Mouse (Mus musculus) fat pad, adult 2 months (tissue): ENCODE measurements around the gene Pex14.
A peak's percentile ranks its signal among the peaks of the same experiment; 100 is the strongest.

Experiments used
- DNase-seq: peaks from one replicate; pipeline ENCODE4 v3.0.0-alpha.2; 2011; ENCODE audit warnings: low read depth, low spot score; ENCODE audit errors: extremely low read depth

Gene Pex14

DNA sequence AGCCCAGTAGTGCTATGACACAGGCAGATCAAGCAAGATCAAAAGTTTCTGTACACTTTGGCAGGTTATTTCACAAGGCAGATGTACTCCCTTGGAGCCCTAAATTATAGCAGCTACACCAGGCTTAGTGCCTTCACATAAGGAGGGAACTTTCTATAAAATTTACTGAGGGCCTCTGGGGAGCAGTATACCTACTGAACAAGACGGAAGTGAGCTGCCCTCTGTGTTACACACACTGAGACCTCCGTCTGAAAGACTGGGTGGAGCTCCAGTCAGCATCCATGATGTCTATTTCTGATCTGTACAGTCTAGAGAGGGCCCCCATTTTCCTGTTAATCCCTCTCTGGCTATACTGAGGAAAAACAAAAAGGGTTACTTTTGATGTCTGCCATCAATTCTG is 109.6 kb downstream of the Pex14 start:
- DNase-seq = no peak

- DNase-seq = no peak
Observed at GRCm38 (mm10) chr4:148985541-148986476, 113.9 kb downstream of the Pex14 start.

DNA sequence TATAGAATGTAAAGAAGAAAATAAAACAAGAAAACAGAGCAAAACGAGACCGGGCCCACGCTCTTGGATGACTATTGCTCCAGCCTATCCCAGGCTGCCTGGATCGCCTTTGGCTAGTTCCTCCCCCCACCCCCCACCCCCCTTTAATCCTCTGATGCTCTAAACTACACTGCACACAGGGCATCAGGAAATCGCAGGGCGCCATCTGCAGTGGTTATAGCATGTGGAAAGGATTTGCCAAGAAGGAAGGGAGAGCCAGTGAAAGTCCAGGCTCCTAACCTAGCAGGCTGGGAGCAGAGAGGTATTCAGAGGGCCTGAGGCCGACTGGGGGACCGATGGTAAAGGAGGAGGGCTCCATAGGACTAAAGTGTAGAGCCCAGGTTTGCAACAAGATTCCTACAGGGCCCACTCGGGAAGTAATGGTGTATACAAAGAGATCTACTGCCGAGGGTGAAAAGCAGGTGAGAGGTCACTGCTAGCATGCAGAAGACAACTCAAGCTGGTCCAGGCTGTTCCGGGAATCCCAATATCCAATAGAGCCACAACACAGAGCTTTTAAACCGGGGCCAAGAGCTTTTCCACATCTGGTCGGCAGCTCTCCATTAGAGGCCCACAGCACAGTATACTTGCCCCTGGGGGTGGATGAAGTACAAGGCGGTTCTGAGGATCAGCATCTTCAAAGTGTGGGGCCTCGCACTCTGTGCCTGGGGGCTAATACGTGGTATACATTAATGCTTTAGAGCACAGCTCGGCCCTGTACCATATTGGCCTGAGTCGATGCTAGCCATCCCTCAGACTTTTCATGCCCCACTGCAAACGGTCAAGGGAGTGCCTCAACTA is 114.8 kb downstream of the Pex14 start:
- DNase-seq = no peak

- no peak for DNase-seq
Observed at GRCm38 (mm10) chr4:148982274-148982673, 117.4 kb downstream of the Pex14 start.

GRCm38 (mm10) chr4:148979837-148980236 is 119.8 kb downstream of the Pex14 start:
- no peak for DNase-seq

DNA sequence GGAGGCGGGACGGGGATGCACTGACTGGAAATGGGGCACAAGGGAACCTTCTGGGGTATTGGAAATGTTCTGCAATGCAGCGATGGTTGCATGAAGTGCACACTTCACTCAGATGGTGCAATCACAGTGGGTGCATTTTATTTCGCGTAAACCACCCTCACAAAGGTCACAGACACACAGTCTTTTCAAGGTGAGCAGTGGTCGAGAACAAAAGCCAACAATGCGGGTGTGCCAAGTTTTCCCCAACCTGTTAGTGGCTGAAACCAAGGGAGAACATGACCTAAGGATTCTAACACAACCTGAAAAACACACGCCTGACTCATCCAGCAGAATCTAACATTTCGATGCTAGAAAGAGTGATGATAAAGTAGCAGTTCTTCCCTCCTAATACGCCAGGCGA is 120.8 kb downstream of the Pex14 start:
- no peak for DNase-seq

DNA sequence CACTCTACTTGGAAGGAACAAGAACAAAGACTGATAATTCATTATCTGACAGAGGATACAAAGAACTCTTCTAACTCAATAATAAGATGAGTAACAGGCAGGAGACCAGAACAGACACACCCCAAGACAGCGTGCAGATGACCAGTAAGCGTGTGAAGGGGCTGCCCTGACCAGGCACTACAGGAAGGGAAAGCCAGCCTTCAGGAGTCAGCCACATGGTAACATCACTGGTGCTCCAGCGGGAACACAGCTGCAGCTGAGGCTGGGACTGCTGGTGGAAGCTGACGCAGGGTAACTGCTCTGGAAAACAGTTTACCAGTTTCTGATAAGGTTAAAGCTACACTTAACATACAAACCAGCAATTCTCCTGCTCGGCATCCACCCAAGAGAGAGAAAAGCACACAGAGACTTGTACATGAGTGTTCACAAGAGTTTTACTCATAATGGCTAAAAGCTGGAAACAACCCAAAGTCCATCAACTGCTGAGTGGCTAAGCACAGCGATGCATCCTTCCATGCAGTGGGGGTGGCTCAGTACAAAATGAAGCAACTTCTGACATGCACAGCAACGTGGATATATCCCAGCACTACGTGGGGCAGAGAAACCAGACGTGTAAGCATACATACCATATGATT is 121.3 kb downstream of the Pex14 start:
- no peak for DNase-seq

GRCm38 (mm10) chr4:148974833-148975232 is 124.8 kb downstream of the Pex14 start:
- no peak for DNase-seq

DNA sequence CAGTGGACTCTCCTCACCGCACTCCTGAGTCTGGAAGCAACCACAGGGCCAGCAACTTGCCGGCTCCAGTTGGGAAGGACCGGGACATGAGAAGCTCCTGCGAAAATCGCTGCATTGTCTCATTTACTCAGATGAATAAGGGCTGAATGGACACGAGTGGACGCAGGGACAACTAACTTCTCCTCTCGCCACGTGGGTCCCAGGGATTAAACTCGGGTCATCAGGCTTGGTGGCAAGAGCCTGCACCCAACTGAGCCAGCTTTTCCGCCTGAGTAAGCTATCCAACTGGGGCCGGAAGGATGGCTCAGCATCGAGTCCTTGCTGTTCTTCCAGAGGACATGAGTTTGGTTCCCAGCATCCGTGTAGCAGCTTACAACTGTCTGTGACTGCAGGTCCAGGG is 126.3 kb downstream of the Pex14 start:
- DNase-seq = no peak

DNA sequence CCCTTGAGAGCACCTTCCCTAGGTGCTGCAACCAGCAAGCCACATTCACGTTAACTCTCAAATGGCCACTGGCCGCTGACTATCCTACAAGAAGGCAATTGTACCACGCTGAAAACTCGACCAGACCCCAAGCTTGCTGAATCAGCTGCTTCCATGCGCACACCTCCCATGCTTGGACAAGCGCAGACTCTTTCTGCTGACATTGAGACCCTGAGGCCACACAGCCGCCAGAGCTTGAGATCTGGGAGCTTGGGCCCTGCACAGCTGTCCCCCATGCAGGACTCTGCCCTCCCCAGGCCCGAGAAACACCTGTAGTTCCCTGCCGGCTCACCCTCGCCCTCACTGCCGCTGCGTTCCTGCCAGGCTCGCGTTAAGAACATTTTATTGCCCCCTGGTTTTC is 127.0 kb downstream of the Pex14 start:
- DNase-seq = no peak

GRCm38 (mm10) chr4:148971613-148972242 is 127.9 kb downstream of the Pex14 start:
- no peak for DNase-seq

- no peak for DNase-seq
Observed at GRCm38 (mm10) chr4:148970742-148971141, 128.9 kb downstream of the Pex14 start.

DNA sequence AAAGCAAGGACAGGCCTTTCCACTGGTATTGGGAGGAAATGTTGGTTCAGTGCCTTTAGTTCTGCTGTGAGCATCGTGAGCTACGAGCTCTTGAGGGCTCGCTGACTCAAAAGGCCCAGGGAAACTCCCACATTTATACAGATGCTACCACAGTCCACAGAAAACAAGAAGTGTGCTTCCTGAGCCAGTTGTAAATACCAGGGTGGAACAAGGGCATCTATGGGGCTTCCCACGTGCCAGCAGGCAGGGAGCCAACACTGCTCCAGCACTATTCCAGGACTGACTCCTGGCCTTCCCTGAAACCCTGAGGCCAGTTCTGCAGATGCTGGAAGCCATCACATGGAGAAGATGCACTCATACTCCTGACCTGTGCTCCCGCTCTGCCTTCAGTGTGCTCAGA is 130.1 kb downstream of the Pex14 start:
- no peak for DNase-seq

DNA sequence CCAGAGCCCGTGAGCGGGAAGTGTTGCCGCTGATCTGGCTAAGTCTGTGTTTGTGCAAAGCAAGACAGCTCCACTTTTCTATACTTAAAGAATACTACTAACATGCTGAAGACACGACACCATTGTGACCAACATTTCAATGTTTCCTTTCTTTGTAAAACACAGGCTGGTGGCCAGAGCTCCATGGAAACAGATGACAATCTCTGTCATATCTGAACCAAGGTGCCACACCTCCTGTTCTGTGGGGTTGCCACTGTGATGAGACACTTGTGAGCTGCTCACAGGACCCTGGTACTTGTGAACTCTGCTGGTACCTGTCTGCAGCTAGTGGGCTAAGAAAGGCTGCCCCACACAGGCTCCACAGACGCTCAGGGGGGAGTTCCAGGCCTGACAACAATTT is 130.8 kb downstream of the Pex14 start:
- no peak for DNase-seq

- DNase-seq = peak; percentile 40
Observed at GRCm38 (mm10) chr4:148966132-148966531, 133.5 kb downstream of the Pex14 start.

GRCm38 (mm10) chr4:148964541-148965310 is 134.9 kb downstream of the Pex14 start:
- no peak for DNase-seq

GRCm38 (mm10) chr4:148962096-148962495 is 137.6 kb downstream of the Pex14 start:
- DNase-seq = no peak

GRCm38 (mm10) chr4:148961081-148961480 is 138.6 kb downstream of the Pex14 start:
- DNase-seq = no peak

GRCm38 (mm10) chr4:148960011-148960410 is 139.7 kb downstream of the Pex14 start:
- DNase-seq = no peak

- peak; percentile 75 for DNase-seq
Observed at GRCm38 (mm10) chr4:148955131-148955813, 144.4 kb downstream of the Pex14 start.
